In genomic region chr14:12337998-12338809, GRCm38 (mm10) we compare ENCODE assay signal across 14 mouse cellular contexts. TPM values are rescaled to one million over a fixed set of nuclear protein-coding genes. Genes with fewer than 3 reads are reported as not detected.
DNase-seq lines count a peak whose midpoint lies in the region; ATAC-seq lines count a peak whose summit lies in the region.
"Had no signal": no experiment of that assay in that cellular context is flagged by ENCODE, and none has a peak within 500 bp of the region (broad histone marks: within the 10 kb centered on the region; RNA-seq: fewer than 3 reads in every experiment).

No protein-coding gene starts in this region.

- no peak overlapping the region for H3K4me3 ChIP-seq in embryonic facial prominence, embryonic 10.5 days
- H3K4me3 ChIP-seq in hindbrain, embryonic 14.5 days (replicated peaks; ENCODE audit: low read length): no peak overlapping the region
- no peak overlapping the region for H3K4me3 ChIP-seq in neural tube, embryonic 11.5 days (ENCODE audit: low read depth, low read length)
- H3K4me3 ChIP-seq: limb, embryonic 15.5 days had no signal

- no peak overlapping the region for H3K4me2 ChIP-seq in hindbrain, embryonic 14.5 days (replicated peaks)
- no peak overlapping the region for H3K4me2 ChIP-seq in neural tube, embryonic 11.5 days (ENCODE audit: low read depth)
- H3K4me2 ChIP-seq: limb, embryonic 15.5 days had no signal

- peak; percentile 10; the same call in 1 of the 2 replicates for ATAC-seq in frontal cortex, adult (ENCODE audit: low TSS enrichment)
- ATAC-seq in hindbrain, embryonic 14.5 days (ENCODE audit: low FRiP score): peak; percentile 55; the same call in 1 of the 2 replicates
- peak; percentile 25; the same call in 1 of the 2 replicates for ATAC-seq in neural tube, embryonic 11.5 days (ENCODE audit: insufficient read depth, low FRiP score, low TSS enrichment)
- no peak for ATAC-seq in inflammation-experienced regulatory T-cells, adult 6 months

- no peak overlapping the region for H3K27ac ChIP-seq in embryonic facial prominence, embryonic 10.5 days (replicated peaks)
- no peak overlapping the region for H3K27ac ChIP-seq in hindbrain, embryonic 14.5 days
- no peak overlapping the region for H3K27ac ChIP-seq in neural tube, embryonic 11.5 days (ENCODE audit: low read depth, low read length)
- H3K27ac ChIP-seq: limb, embryonic 15.5 days; macrophage had no signal

- H3K9ac ChIP-seq in hindbrain, embryonic 14.5 days: no peak overlapping the region
- no peak overlapping the region for H3K9ac ChIP-seq in neural tube, embryonic 11.5 days (ENCODE audit: low read length)
- H3K9ac ChIP-seq: limb, embryonic 15.5 days had no signal

- no peaks in the 10 kb centered on the region for H3K9me3 ChIP-seq in embryonic facial prominence, embryonic 10.5 days
- H3K9me3 ChIP-seq in hindbrain, embryonic 14.5 days (ENCODE audit: control insufficient read depth, low read length): no peaks in the 10 kb centered on the region
- H3K9me3 ChIP-seq in neural tube, embryonic 11.5 days (ENCODE audit: control insufficient read depth, low read length): no peaks in the 10 kb centered on the region
- H3K9me3 ChIP-seq: limb, embryonic 15.5 days had no signal

- no peaks in the 10 kb centered on the region for H3K36me3 ChIP-seq in embryonic facial prominence, embryonic 10.5 days (replicated peaks)
- no peaks in the 10 kb centered on the region for H3K36me3 ChIP-seq in hindbrain, embryonic 14.5 days (replicated peaks; ENCODE audit: control insufficient read depth, insufficient read depth)
- H3K36me3 ChIP-seq in neural tube, embryonic 11.5 days (ENCODE audit: control insufficient read depth, insufficient read depth, low read length): no peaks in the 10 kb centered on the region
- H3K36me3 ChIP-seq: limb, embryonic 15.5 days had no signal

- WGBS in embryonic facial prominence, embryonic 10.5 days: 1% methylated on average over 16 of the region's 16 CpGs
- WGBS in hindbrain, embryonic 14.5 days: under 1% methylated on average over 16 of the region's 16 CpGs
- WGBS in neural tube, embryonic 11.5 days: under 1% methylated on average over 16 of the region's 16 CpGs

- peaks cover 100% of the 10 kb centered on the region for H3K27me3 ChIP-seq in embryonic facial prominence, embryonic 10.5 days (replicated peaks; ENCODE audit: low read depth, poor library complexity, severe bottlenecking)
- peaks cover 96% of the 10 kb centered on the region for H3K27me3 ChIP-seq in hindbrain, embryonic 14.5 days (ENCODE audit: control insufficient read depth, insufficient read depth, low read length)
- H3K27me3 ChIP-seq in neural tube, embryonic 11.5 days (ENCODE audit: control insufficient read depth, insufficient read depth, low read length): peaks cover 84% of the 10 kb centered on the region

- no peak for DNase-seq in frontal cortex, postnatal 25 days (ENCODE audit: low spot score in 2 of 2)
- DNase-seq in embryonic facial prominence, embryonic 10.5 days (ENCODE audit: low spot score): peak; percentile 34
- DNase-seq in hindbrain, embryonic 14.5 days (ENCODE audit: low spot score): no peak
- DNase-seq in neural tube, embryonic 11.5 days (ENCODE audit: low spot score): peak; percentile 52
- DNase-seq in adrenal gland, postnatal 4 days (ENCODE audit: low spot score in 2 of 2): no peak
- no peak for DNase-seq in kidney, adult 9 months
- DNase-seq: gastrocnemius, postnatal 10 days; kidney, postnatal 4 days; thymus, postnatal 4 days had no signal

- H3K4me1 ChIP-seq in embryonic facial prominence, embryonic 10.5 days: peaks cover 32% of the 10 kb centered on the region
- H3K4me1 ChIP-seq in hindbrain, embryonic 14.5 days (replicated peaks; ENCODE audit: control insufficient read depth, insufficient read depth, low read length): no peaks in the 10 kb centered on the region
- no peaks in the 10 kb centered on the region for H3K4me1 ChIP-seq in neural tube, embryonic 11.5 days (ENCODE audit: control insufficient read depth, insufficient read depth, low read length)

RNA-seq across cellular contexts. Expression of gene Fezf2, which starts 9.8 kb away (rescaled TPM):
- 2.8 and 3.2 TPM in 2 replicates for polyA plus RNA-seq in embryonic facial prominence, embryonic 10.5 days (2016; fragmentation: Nextera tagmentation; extraction: Ambion mirVana)
- polyA plus RNA-seq in hindbrain, embryonic 14.5 days (2014; fragmentation: Nextera tagmentation; extraction: Ambion mirVana): not detected in 2 replicates
- not detected in 2 replicates for polyA plus RNA-seq in neural tube, embryonic 11.5 days (2014; fragmentation: Nextera tagmentation; extraction: Ambion mirVana)
- total RNA-seq in adrenal gland, postnatal 4 days (2021): not detected
- not detected for polyA plus RNA-seq in inflammation-experienced regulatory T-cells, adult 6 months (2017; shearing (Covaris generic))
- total RNA-seq: gastrocnemius, postnatal 10 days; heart, postnatal 25 days had no signal
- polyA plus RNA-seq: limb, embryonic 15.5 days; macrophage had no signal

RNA-seq across cellular contexts. Expression of gene 3830406C13Rik, which starts 54.2 kb away (rescaled TPM):
- 20.9 and 25.9 TPM in 2 replicates for polyA plus RNA-seq in embryonic facial prominence, embryonic 10.5 days (2016; fragmentation: Nextera tagmentation; extraction: Ambion mirVana)
- 36.5 and 38.5 TPM in 2 replicates for polyA plus RNA-seq in hindbrain, embryonic 14.5 days (2014; fragmentation: Nextera tagmentation; extraction: Ambion mirVana)
- polyA plus RNA-seq in neural tube, embryonic 11.5 days (2014; fragmentation: Nextera tagmentation; extraction: Ambion mirVana): 20.7 and 21.3 TPM in 2 replicates
- total RNA-seq in adrenal gland, postnatal 4 days (2021): 10 to 100 TPM; 42.3 to 44.1 TPM
- polyA plus RNA-seq in inflammation-experienced regulatory T-cells, adult 6 months (2017; shearing (Covaris generic)): 100 to 1,000 TPM in 2 of 3 experiments, 10 to 100 TPM in 1; 93.9 to 125 (median 118) TPM

RNA-seq across cellular contexts. Expression of gene Gm49355, which starts 54.4 kb away (rescaled TPM):
- 0.07 and 0.16 TPM in 2 replicates for polyA plus RNA-seq in embryonic facial prominence, embryonic 10.5 days (2016; fragmentation: Nextera tagmentation; extraction: Ambion mirVana)
- polyA plus RNA-seq in hindbrain, embryonic 14.5 days (2014; fragmentation: Nextera tagmentation; extraction: Ambion mirVana): 0.10 and 0.12 TPM in 2 replicates
- polyA plus RNA-seq in neural tube, embryonic 11.5 days (2014; fragmentation: Nextera tagmentation; extraction: Ambion mirVana): 0.12 and 0.16 TPM in 2 replicates
- not detected for total RNA-seq in adrenal gland, postnatal 4 days (2021)
- polyA plus RNA-seq in inflammation-experienced regulatory T-cells, adult 6 months (2017; shearing (Covaris generic)): not detected

Comparison
In these comparisons a context has a peak if more than half of its experiments do, and no peak if none do; other contexts are left out.
1. DNase-seq: peak in embryonic facial prominence, embryonic 10.5 days (single experiment) and neural tube, embryonic 11.5 days (single experiment); none in frontal cortex, postnatal 25 days (0 of 2), hindbrain, embryonic 14.5 days (single experiment), adrenal gland, postnatal 4 days (0 of 2) and kidney, adult 9 months (single experiment).